Mouse (Mus musculus) kidney, postnatal 0 days (tissue): ENCODE data around the gene Rrp9. TPM values are rescaled to one million over a fixed set of nuclear protein-coding genes. Genes with fewer than 3 reads are reported as not detected.

Experiments used
- ATAC-seq: fragments of 200-750 bp; cut with Nextera tagmentation; replicated peaks from 2 replicates; pipeline ENCODE4 v1.8.0; 2017; ENCODE audit warnings: low read depth, moderate number of reproducible peaks, moderate TSS enrichment, moderate library complexity; ENCODE audit not compliant: low FRiP score
- DNase-seq: peaks from one replicate; pipeline ENCODE4 v3.0.0-alpha.2; 2016; ENCODE audit warnings: low spot score
- H3K27ac ChIP-seq: fragments of 300-500 bp; sonication (generic); 2 replicates; pipeline ENCODE4 v1.5.1; 2014; ENCODE audit warnings: mild to moderate bottlenecking
- H3K27me3 ChIP-seq: fragments of 300-500 bp; sonication (generic); 2 replicates; pipeline ENCODE4 v1.6.1; 2014; ENCODE audit warnings: low read length, mixed read lengths; ENCODE audit not compliant: insufficient read depth
- H3K36me3 ChIP-seq: fragments of 300-500 bp; sonication (generic); 2 replicates; pipeline ENCODE4 v1.6.1; 2014; ENCODE audit warnings: low read length, mixed read lengths; ENCODE audit not compliant: insufficient read depth
- H3K4me1 ChIP-seq: fragments of 300-500 bp; sonication (generic); replicated peaks from 2 replicates; pipeline ENCODE4 v1.6.1; 2014; ENCODE audit warnings: antibody characterized with exemption, low read length, mixed read lengths; ENCODE audit not compliant: insufficient read depth
- H3K4me2 ChIP-seq: fragments of 300-500 bp; sonication (generic); 2 replicates; pipeline ENCODE4 v1.6.1; 2014; ENCODE audit warnings: mild to moderate bottlenecking, low read length, moderate library complexity, mixed read lengths
- H3K4me3 ChIP-seq: fragments of 300-500 bp; sonication (generic); replicated peaks from 2 replicates; pipeline ENCODE4 v1.5.1; 2014; ENCODE audit warnings: low read depth, low read length
- H3K9ac ChIP-seq: fragments of 300-500 bp; sonication (generic); 2 replicates; pipeline ENCODE4 v1.6.1; 2014; ENCODE audit warnings: low read depth, low read length
- H3K9me3 ChIP-seq: fragments of 300-500 bp; sonication (generic); replicated peaks from 2 replicates; pipeline ENCODE4 v1.6.1; 2016; ENCODE audit warnings: low read length, inconsistent platforms, mixed read lengths
- CTCF ChIP-seq: IDR thresholded peaks from 2 replicates; pipeline ENCODE4 v1.5.1; 2016; ENCODE audit warnings: antibody characterized with exemption, low read depth, mild to moderate bottlenecking, moderate library complexity
- WGBS: fragments of 180-500 bp; shearing (Covaris S2); extraction: QIAGEN DNeasy Blood & Tissue Kit; methylation state at CpG from one replicate; pipeline ENCODE4 v1.1.7; 2014; 5-methylcytosine and 5-hydroxymethylcytosine counted together
- polyA plus RNA-seq: library from polyadenylated mRNA; unstranded; fragments of >200 nt; fragmentation: Nextera tagmentation; extraction: Ambion mirVana; gene quantifications from 2 replicates; pipeline ENCODE4 v1.2.1, GENCODE M21; 2015

The Rrp9 gene
- polyA plus RNA-seq, 1 experiment from 2014 or later = 35.6 TPM

GRCm38 (mm10) chr9:106460401-106461025 lies 15.2 kb upstream of the Rrp9 start:
- Histone ChIP-seq H3K36me3 (peaks cover 13% of the 10 kb centered on the region), H3K9ac (no peak overlapping the region), H3K27ac (no peak overlapping the region; the same call in 1 of the 2 replicates), H3K4me3 (no peak overlapping the region), H3K4me2 (no peak overlapping the region), H3K4me1 (peaks cover 24% of the 10 kb centered on the region), H3K9me3 (no peaks in the 10 kb centered on the region), H3K27me3 (no peaks in the 10 kb centered on the region)
- DNase-seq (peak; percentile 66), ATAC-seq (no peak; the same call in 1 of the 2 replicates)
- WGBS = 44% methylated on average over 18 of the region's 18 CpGs
- no peak for TF ChIP-seq CTCF

GRCm38 (mm10) chr9:106461026-106461415 lies 14.7 kb upstream of the Rrp9 start:
- no peak overlapping the region for H3K4me2 ChIP-seq
- peaks cover 13% of the 10 kb centered on the region for H3K36me3 ChIP-seq
- no peak overlapping the region for H3K27ac ChIP-seq
- TF ChIP-seq CTCF = no peak
- DNase-seq (no peak), ATAC-seq (no peak)
- 66% methylated on average over 9 of the region's 9 CpGs for WGBS
- peaks cover 27% of the 10 kb centered on the region for H3K4me1 ChIP-seq
- H3K27me3 ChIP-seq = no peaks in the 10 kb centered on the region
- no peak overlapping the region for H3K4me3 ChIP-seq
- H3K9ac ChIP-seq = no peak overlapping the region
- H3K9me3 ChIP-seq = no peaks in the 10 kb centered on the region

- H3K36me3 ChIP-seq = peaks cover 13% of the 10 kb centered on the region
- 82% methylated on average over 16 of the region's 16 CpGs for WGBS
- no peak overlapping the region for H3K4me3 ChIP-seq
- no peak overlapping the region for H3K9ac ChIP-seq
- no peak overlapping the region for H3K4me2 ChIP-seq
- no peak for DNase-seq
- peaks cover 19% of the 10 kb centered on the region for H3K4me1 ChIP-seq
- H3K9me3 ChIP-seq = no peaks in the 10 kb centered on the region
- no peak for TF ChIP-seq CTCF
- no peak overlapping the region for H3K27ac ChIP-seq
- no peak for ATAC-seq
- H3K27me3 ChIP-seq = no peaks in the 10 kb centered on the region
These were observed 13.9 kb upstream of the Rrp9 start for GRCm38 (mm10) chr9:106461641-106462429.

DNA sequence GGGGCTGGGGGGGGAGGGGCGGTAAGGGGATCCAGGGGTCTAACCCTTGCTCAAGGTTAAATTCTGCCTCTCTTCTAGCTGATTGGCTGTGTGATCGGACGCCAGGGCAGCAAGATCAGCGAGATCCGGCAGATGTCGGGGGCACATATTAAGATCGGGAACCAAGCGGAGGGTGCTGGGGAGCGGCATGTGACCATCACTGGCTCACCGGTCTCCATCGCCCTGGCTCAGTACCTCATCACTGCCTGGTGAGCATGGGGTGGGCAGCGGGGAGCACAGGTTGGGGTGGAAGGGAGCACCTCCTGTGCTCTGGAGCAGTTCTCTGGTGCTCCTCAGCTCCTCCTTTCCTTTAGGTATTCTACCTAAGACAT lies 13.3 kb upstream of the Rrp9 start:
- H3K4me1 ChIP-seq = peaks cover 14% of the 10 kb centered on the region; the same call in 1 of the 2 replicates
- no peak overlapping the region for H3K4me2 ChIP-seq
- ATAC-seq (no peak), DNase-seq (no peak)
- no peaks in the 10 kb centered on the region for H3K27me3 ChIP-seq
- H3K4me3 ChIP-seq = no peak overlapping the region
- H3K36me3 ChIP-seq = peaks cover 13% of the 10 kb centered on the region
- no peaks in the 10 kb centered on the region for H3K9me3 ChIP-seq
- H3K9ac ChIP-seq = no peak overlapping the region
- 89% methylated on average over 12 of the region's 12 CpGs for WGBS
- H3K27ac ChIP-seq = no peak overlapping the region
- TF ChIP-seq CTCF = no peak

DNA sequence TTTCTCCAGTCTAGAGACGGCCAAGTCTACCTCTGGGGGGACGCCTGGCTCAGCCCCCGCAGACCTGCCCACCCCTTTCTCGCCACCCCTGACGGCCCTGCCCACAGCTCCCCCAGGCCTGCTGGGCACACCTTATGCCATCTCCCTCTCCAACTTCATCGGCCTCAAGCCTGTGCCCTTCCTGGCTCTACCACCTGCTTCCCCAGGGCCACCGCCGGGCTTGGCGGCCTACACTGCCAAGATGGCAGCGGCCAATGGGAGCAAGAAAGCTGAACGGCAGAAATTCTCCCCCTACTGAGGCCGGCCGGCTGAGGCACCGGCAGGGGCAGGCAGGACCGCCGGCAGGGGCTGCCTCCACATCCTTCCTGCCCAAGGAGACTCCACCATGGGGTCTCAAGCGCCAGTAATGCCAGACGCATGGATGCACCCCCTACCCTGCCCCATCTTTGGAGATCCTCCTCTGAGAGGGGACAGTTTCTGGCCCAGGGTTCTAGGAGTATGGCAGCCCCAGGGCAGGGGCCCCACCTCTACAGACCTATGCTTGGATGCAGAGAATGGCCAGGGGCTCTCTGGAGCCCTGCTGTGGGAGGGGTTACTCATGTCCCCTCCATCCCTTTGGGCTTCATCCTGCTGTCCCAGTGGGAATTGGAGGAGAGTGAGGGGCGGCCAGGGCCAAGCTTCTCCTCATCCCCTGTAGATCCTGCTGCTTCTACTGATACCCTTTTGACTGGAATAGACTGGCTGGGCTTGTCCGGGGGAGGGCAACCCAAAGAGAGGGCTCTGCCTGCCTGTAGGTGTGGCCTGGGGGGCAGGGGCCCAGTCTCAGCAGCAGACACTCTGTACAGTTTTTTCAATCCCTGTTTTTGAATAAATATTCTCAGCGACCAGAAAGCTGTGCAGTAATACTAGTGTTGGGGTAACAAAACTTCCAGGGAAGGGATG lies 12.4 kb upstream of the Rrp9 start:
- 82% methylated on average over 21 of the region's 21 CpGs for WGBS
- TF ChIP-seq CTCF = no peak
- H3K9me3 ChIP-seq = no peaks in the 10 kb centered on the region
- H3K27me3 ChIP-seq = no peaks in the 10 kb centered on the region
- H3K4me2 ChIP-seq = no peak overlapping the region
- peaks cover 13% of the 10 kb centered on the region; the same call in 1 of the 2 replicates for H3K4me1 ChIP-seq
- H3K9ac ChIP-seq = no peak overlapping the region
- peaks cover 13% of the 10 kb centered on the region for H3K36me3 ChIP-seq
- DNase-seq (no peak), ATAC-seq (no peak)
- no peak overlapping the region for H3K4me3 ChIP-seq
- no peak overlapping the region for H3K27ac ChIP-seq
